9 mouse cellular contexts compared by ENCODE assay signal in the genomic region with DNA sequence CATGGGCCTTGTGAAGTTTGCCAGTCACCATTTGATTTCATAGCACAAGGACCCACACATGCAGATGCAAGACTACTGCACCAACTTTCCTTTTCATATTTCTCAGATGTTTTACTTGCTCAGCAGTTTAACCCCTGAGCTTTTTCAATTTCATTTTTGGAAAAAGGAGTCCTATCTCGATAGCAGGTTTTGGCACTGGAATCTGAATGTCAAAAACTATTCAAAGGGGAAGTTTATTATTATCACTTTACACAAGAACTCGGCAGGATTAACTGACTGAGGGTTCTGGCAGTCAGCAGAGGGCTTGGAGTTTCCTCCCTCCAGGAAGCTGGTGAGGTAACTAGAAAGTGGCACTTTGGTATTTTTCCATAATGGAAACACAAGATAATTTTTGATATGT. TPM values are rescaled to one million over a fixed set of nuclear protein-coding genes. Genes with fewer than 3 reads are reported as not detected.
DNase-seq lines count a peak whose midpoint lies in the region; ATAC-seq lines count a peak whose summit lies in the region.
"Had no signal": no experiment of that assay in that cellular context is flagged by ENCODE, and none has a peak within 500 bp of the region (broad histone marks: within the 10 kb centered on the region; RNA-seq: fewer than 3 reads in every experiment).

No protein-coding gene starts in this region.

- no peak for DNase-seq in forebrain, embryonic 10.5 days (ENCODE audit: extremely low spot score, low spot score)
- no peak for DNase-seq in forebrain, embryonic 11.5 days (ENCODE audit: low spot score)
- no peak for DNase-seq in lung, postnatal 10 days
- DNase-seq in cerebellum, adult 18-20 months = no peak
- no peak for DNase-seq in testis, postnatal 14 days (ENCODE audit: low spot score)

- 0 out of 2 replicates have a peak, but pooled peaks cover 6% of the 10 kb centered on the region for H3K27me3 ChIP-seq in forebrain, embryonic 10.5 days (ENCODE audit: poor library complexity, severe bottlenecking)
- H3K27me3 ChIP-seq in forebrain, embryonic 11.5 days (ENCODE audit: control insufficient read depth, insufficient read depth, low read length) = no peaks in the 10 kb centered on the region
- no peaks in the 10 kb centered on the region for H3K27me3 ChIP-seq in lung, embryonic 16.5 days (ENCODE audit: control insufficient read depth, insufficient read depth, low read depth, low read length)
- no peaks in the 10 kb centered on the region for H3K27me3 ChIP-seq in intestine, embryonic 16.5 days (replicated peaks; ENCODE audit: control insufficient read depth, insufficient read depth, low read length)
- no peaks in the 10 kb centered on the region for H3K27me3 ChIP-seq in neural tube, embryonic 15.5 days (replicated peaks)

- no peak for ATAC-seq in forebrain, embryonic 11.5 days (replicated peaks; ENCODE audit: low FRiP score)
- ATAC-seq in lung, embryonic 16.5 days (ENCODE audit: low read depth) = no peak
- ATAC-seq in intestine, embryonic 16.5 days = no peak
- ATAC-seq in neural tube, embryonic 15.5 days (ENCODE audit: low FRiP score) = no peak

- H3K4me1 ChIP-seq in forebrain, embryonic 10.5 days = peaks cover 10% of the 10 kb centered on the region
- peaks cover 7% of the 10 kb centered on the region; the same call in 1 of the 2 replicates for H3K4me1 ChIP-seq in forebrain, embryonic 11.5 days (replicated peaks; ENCODE audit: control insufficient read depth, insufficient read depth, low read length)
- H3K4me1 ChIP-seq in lung, embryonic 16.5 days (replicated peaks; ENCODE audit: control insufficient read depth, insufficient read depth, low read length) = peaks cover 16% of the 10 kb centered on the region
- peaks cover 18% of the 10 kb centered on the region for H3K4me1 ChIP-seq in intestine, embryonic 16.5 days (ENCODE audit: control insufficient read depth, insufficient read depth, low read length)
- H3K4me1 ChIP-seq in neural tube, embryonic 15.5 days = peaks cover 13% of the 10 kb centered on the region

- no peaks in the 10 kb centered on the region for H3K9me3 ChIP-seq in forebrain, embryonic 10.5 days
- H3K9me3 ChIP-seq in forebrain, embryonic 11.5 days (ENCODE audit: control insufficient read depth, low read length) = no peaks in the 10 kb centered on the region
- no peaks in the 10 kb centered on the region for H3K9me3 ChIP-seq in lung, embryonic 16.5 days (ENCODE audit: control insufficient read depth, low read length)
- no peaks in the 10 kb centered on the region for H3K9me3 ChIP-seq in intestine, embryonic 16.5 days (ENCODE audit: control insufficient read depth, low read length)
- H3K9me3 ChIP-seq in neural tube, embryonic 15.5 days (replicated peaks) = no peaks in the 10 kb centered on the region

- no peak overlapping the region for H3K9ac ChIP-seq in forebrain, embryonic 11.5 days (ENCODE audit: low read length)
- peak overlapping the region; percentile 83; the same call in 1 of the 2 replicates for H3K9ac ChIP-seq in lung, embryonic 16.5 days (ENCODE audit: low read length)
- H3K9ac ChIP-seq in intestine, embryonic 16.5 days (ENCODE audit: low read depth, low read length) = no peak overlapping the region; the same call in 1 of the 2 replicates
- H3K9ac ChIP-seq in neural tube, embryonic 15.5 days (replicated peaks) = 0 out of 2 replicates have a peak overlapping the region, but pooled peaks have one; percentile 80

- H3K27ac ChIP-seq in forebrain, embryonic 10.5 days = no peak overlapping the region
- H3K27ac ChIP-seq in forebrain, embryonic 11.5 days (ENCODE audit: low read depth, low read length) = no peak overlapping the region
- H3K27ac ChIP-seq in lung, embryonic 16.5 days (ENCODE audit: low read length) = no peak overlapping the region
- H3K27ac ChIP-seq in intestine, embryonic 16.5 days (ENCODE audit: low read length) = no peak overlapping the region
- 0 out of 2 replicates have a peak overlapping the region, but pooled peaks have one; percentile 89 for H3K27ac ChIP-seq in neural tube, embryonic 15.5 days (replicated peaks)

- H3K4me2 ChIP-seq in forebrain, embryonic 11.5 days (ENCODE audit: low read depth, low read length, severe bottlenecking) = no peak overlapping the region
- H3K4me2 ChIP-seq in lung, embryonic 16.5 days (ENCODE audit: low read depth, low read length) = peak overlapping the region; percentile 88
- H3K4me2 ChIP-seq in intestine, embryonic 16.5 days (ENCODE audit: low read depth, low read length) = peak overlapping the region; percentile 74; the same call in 1 of the 2 replicates
- H3K4me2 ChIP-seq in neural tube, embryonic 15.5 days = peak overlapping the region; percentile 84

- H3K4me3 ChIP-seq in forebrain, embryonic 10.5 days = 0 out of 2 replicates have a peak overlapping the region, but pooled peaks have one; percentile 74
- no peak overlapping the region for H3K4me3 ChIP-seq in forebrain, embryonic 11.5 days (ENCODE audit: low read depth, low read length)
- H3K4me3 ChIP-seq in lung, embryonic 16.5 days (ENCODE audit: low read length) = peak overlapping the region; percentile 71
- H3K4me3 ChIP-seq in intestine, embryonic 16.5 days (ENCODE audit: low read length) = no peak overlapping the region
- H3K4me3 ChIP-seq in neural tube, embryonic 15.5 days (replicated peaks) = peak overlapping the region; percentile 82

- no peaks in the 10 kb centered on the region for H3K36me3 ChIP-seq in forebrain, embryonic 10.5 days (replicated peaks)
- no peaks in the 10 kb centered on the region for H3K36me3 ChIP-seq in forebrain, embryonic 11.5 days (ENCODE audit: control insufficient read depth, insufficient read depth, low read length)
- no peaks in the 10 kb centered on the region for H3K36me3 ChIP-seq in lung, embryonic 16.5 days (ENCODE audit: control insufficient read depth, insufficient read depth, low read length)
- H3K36me3 ChIP-seq in intestine, embryonic 16.5 days (ENCODE audit: control insufficient read depth, insufficient read depth, low read length) = no peaks in the 10 kb centered on the region
- H3K36me3 ChIP-seq in neural tube, embryonic 15.5 days = no peaks in the 10 kb centered on the region

- 80% methylated on average over 2 of the region's 2 CpGs for WGBS in forebrain, embryonic 10.5 days
- WGBS in forebrain, embryonic 11.5 days = 73% methylated on average over 2 of the region's 2 CpGs
- 27% methylated on average over 2 of the region's 2 CpGs for WGBS in lung, embryonic 16.5 days
- 42% methylated on average over 2 of the region's 2 CpGs for WGBS in intestine, embryonic 16.5 days
- 67% methylated on average over 2 of the region's 2 CpGs for WGBS in neural tube, embryonic 15.5 days

RNA-seq across cellular contexts. Expression of a gene that starts 1.9 kb away (rescaled TPM):
- polyA plus RNA-seq in forebrain, embryonic 10.5 days (2016; fragmentation: Nextera tagmentation; extraction: Ambion mirVana) = 4.1 TPM in 2 replicates
- 6.2 and 6.7 TPM in 2 replicates for polyA plus RNA-seq in forebrain, embryonic 11.5 days (2014; fragmentation: Nextera tagmentation; extraction: Ambion mirVana)
- polyA plus RNA-seq in lung, embryonic 16.5 days (2015; fragmentation: Nextera tagmentation; extraction: Ambion mirVana) = 7.6 and 9.4 TPM in 2 replicates
- 3.4 and 3.9 TPM in 2 replicates for polyA plus RNA-seq in intestine, embryonic 16.5 days (2015; fragmentation: Nextera tagmentation; extraction: Ambion mirVana)
- 7.2 and 7.5 TPM in 2 replicates for polyA plus RNA-seq in neural tube, embryonic 15.5 days (2015; fragmentation: Nextera tagmentation; extraction: Ambion mirVana)
- polyA plus RNA-seq: erythroblast, embryonic 14.5 days had no signal

RNA-seq across cellular contexts. Expression of a gene that starts 47.4 kb away (rescaled TPM):
- polyA plus RNA-seq in forebrain, embryonic 10.5 days (2016; fragmentation: Nextera tagmentation; extraction: Ambion mirVana) = 3.1 and 3.8 TPM in 2 replicates
- 2.7 and 3.4 TPM in 2 replicates for polyA plus RNA-seq in forebrain, embryonic 11.5 days (2014; fragmentation: Nextera tagmentation; extraction: Ambion mirVana)
- 3.8 and 4.4 TPM in 2 replicates for polyA plus RNA-seq in lung, embryonic 16.5 days (2015; fragmentation: Nextera tagmentation; extraction: Ambion mirVana)
- polyA plus RNA-seq in intestine, embryonic 16.5 days (2015; fragmentation: Nextera tagmentation; extraction: Ambion mirVana) = 1.2 and 2.0 TPM in 2 replicates
- polyA plus RNA-seq in neural tube, embryonic 15.5 days (2015; fragmentation: Nextera tagmentation; extraction: Ambion mirVana) = 1.5 and 3.7 TPM in 2 replicates

Comparison
In these comparisons a context has a peak if more than half of its experiments do, and no peak if none do; other contexts are left out.
1. H3K4me3 ChIP-seq: peak in forebrain, embryonic 10.5 days (single experiment), lung, embryonic 16.5 days (single experiment) and neural tube, embryonic 15.5 days (single experiment); none in forebrain, embryonic 11.5 days (single experiment) and intestine, embryonic 16.5 days (single experiment).
2. H3K9ac ChIP-seq: peak in lung, embryonic 16.5 days (single experiment) and neural tube, embryonic 15.5 days (single experiment); none in forebrain, embryonic 11.5 days (single experiment) and intestine, embryonic 16.5 days (single experiment).